Mouse (Mus musculus) midbrain, embryonic 14.5 days (tissue): ENCODE measurements around the gene Plekhg2. TPM values are rescaled to one million over a fixed set of nuclear protein-coding genes. Genes with fewer than 3 reads are reported as not detected.

ENCODE experiments used
- ATAC-seq: fragments of 200-750 bp; cut with Nextera tagmentation; 2 replicates; pipeline ENCODE4 v1.8.0; 2017; ENCODE audit warnings: moderate number of reproducible peaks, moderate library complexity; ENCODE audit not compliant: low FRiP score, low TSS enrichment
- DNase-seq: peaks from one replicate; pipeline ENCODE4 v3.0.0-alpha.2; 2015
- H3K27ac ChIP-seq: fragments of 300-500 bp; sonication (generic); replicated peaks from 2 replicates; pipeline ENCODE4 v1.5.1; 2014; ENCODE audit warnings: mild to moderate bottlenecking, low read depth, low read length, moderate library complexity
- H3K27me3 ChIP-seq: fragments of 300-500 bp; sonication (generic); 2 replicates; pipeline ENCODE4 v1.6.1; 2014; ENCODE audit warnings: low read length, control low read depth, mixed read lengths; ENCODE audit not compliant: control insufficient read depth, insufficient read depth
- H3K36me3 ChIP-seq: fragments of 300-500 bp; sonication (generic); 2 replicates; pipeline ENCODE4 v1.6.1; 2014; ENCODE audit warnings: low read length, control low read depth; ENCODE audit not compliant: control insufficient read depth, insufficient read depth
- H3K4me1 ChIP-seq: fragments of 300-500 bp; sonication (generic); 2 replicates; pipeline ENCODE4 v1.6.1; 2014; ENCODE audit warnings: mild to moderate bottlenecking, antibody characterized with exemption, low read length, control low read depth; ENCODE audit not compliant: control insufficient read depth, insufficient read depth
- H3K4me2 ChIP-seq: fragments of 300-500 bp; sonication (generic); 2 replicates; pipeline ENCODE4 v1.6.1; 2014; ENCODE audit warnings: mild to moderate bottlenecking, low read length, moderate library complexity
- H3K4me3 ChIP-seq: fragments of 300-500 bp; sonication (generic); replicated peaks from 2 replicates; pipeline ENCODE4 v1.5.1; 2014; ENCODE audit warnings: low read depth, low read length
- H3K9ac ChIP-seq: fragments of 300-500 bp; sonication (generic); replicated peaks from 2 replicates; pipeline ENCODE4 v1.6.1; 2014; ENCODE audit warnings: mild to moderate bottlenecking, low read length, moderate library complexity
- H3K9me3 ChIP-seq: fragments of 300-500 bp; sonication (generic); 2 replicates; pipeline ENCODE4 v1.6.1; 2016; ENCODE audit warnings: low read length, control low read depth, mixed read lengths; ENCODE audit not compliant: control insufficient read depth
- WGBS: fragments of 180-500 bp; shearing (Covaris S2); extraction: QIAGEN DNeasy Blood & Tissue Kit; methylation state at CpG from one replicate; pipeline ENCODE4 v1.1.7; 2014; 5-methylcytosine and 5-hydroxymethylcytosine counted together
- polyA plus RNA-seq: library from polyadenylated mRNA; unstranded; fragments of >200 nt; fragmentation: Nextera tagmentation; extraction: Ambion mirVana; gene quantifications from 2 replicates; pipeline ENCODE4 v1.2.1, GENCODE M21; 2014

Gene Plekhg2
- polyA plus RNA-seq, 1 experiment from 2014 or later, result 22.9 TPM

DNA sequence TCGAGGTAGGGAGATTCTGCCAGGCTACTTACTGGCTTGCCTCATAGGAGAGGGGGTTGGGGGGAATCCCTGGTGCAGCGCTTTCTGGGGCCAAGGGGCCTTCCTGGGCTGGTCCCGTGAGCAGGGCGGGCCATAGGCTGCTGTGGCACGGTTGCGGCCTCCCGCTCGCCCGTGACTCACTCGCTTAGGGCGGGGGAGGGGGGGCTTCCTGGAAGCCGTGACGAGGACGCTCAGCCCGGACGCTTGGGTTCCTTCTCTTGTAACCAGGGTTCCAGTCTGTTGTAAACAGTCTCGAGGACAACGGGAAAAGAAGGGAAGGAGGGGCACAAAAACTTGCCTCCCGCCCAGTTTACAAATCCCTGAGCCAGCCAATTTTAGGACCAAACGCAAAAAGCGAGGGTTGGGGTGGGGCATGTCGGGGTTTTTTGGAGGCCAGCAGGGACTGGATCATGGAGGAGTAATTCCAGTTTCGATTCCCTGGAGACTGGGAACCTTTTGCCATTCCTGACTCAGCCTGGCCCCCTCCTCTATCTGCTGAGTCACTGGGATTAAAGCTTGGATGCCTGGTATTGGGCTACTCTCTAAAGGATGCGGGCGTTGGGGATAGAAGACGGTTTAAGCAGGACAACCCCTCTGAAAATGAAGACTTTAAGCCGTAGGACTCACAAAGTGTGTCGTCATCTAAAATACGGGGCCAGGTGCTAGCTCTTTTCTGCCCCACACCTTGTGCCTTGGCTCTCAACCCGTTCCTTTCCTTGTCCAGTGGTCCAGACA, 8.8 kb upstream of the Plekhg2 start:
- H3K9ac ChIP-seq, result 0 out of 2 replicates have a peak overlapping the region, but pooled peaks have one; percentile 14
- H3K4me1 ChIP-seq, result peaks cover 24% of the 10 kb centered on the region
- H3K27me3 ChIP-seq, result no peaks in the 10 kb centered on the region
- peaks cover 11% of the 10 kb centered on the region; the same call in 1 of the 2 replicates for H3K36me3 ChIP-seq
- H3K9me3 ChIP-seq, result no peaks in the 10 kb centered on the region
- WGBS, result 4% methylated on average over 30 of the region's 30 CpGs
- DNase-seq (peak; percentile 57), ATAC-seq (no peak)
- H3K27ac ChIP-seq, result peak overlapping the region; percentile 41
- H3K4me3 ChIP-seq, result no peak overlapping the region
- peak overlapping the region; percentile 41 for H3K4me2 ChIP-seq

DNA sequence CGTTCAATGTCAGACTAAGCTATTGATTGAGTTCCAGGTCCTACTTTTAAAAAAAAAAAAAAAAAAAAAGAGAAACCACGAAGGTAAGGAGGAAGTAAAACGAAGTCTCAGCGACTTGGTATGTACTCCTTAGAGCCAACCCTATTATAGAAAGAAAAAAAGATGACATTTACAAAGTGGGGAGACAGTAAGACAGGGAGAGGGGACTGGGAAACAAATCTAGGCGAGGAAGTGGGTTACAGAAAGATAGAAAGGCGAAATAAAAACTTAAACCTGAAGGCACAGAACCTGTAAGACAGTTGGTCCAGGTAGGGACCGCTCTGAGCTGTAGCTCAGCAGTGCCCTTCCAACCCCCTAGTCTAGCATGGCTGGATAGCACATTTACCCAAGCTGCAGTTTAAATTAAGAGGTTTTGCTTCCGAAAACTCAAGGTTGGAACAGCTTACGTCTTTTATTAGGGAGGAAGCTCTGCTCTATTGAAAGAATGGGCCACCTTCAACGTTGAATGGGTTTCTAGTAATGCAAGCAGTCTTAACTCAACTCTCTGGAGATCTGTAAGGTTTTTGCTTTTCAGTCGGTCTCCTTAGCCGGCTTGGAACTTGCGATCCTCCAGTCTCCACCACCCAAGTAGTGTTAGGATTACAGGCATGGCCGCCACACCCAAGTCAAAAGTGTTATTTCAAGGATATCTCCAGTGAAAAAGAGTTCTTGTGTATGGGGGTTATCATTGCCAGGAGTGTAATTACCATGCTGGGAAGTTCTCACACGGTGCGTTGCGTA, 8.0 kb upstream of the Plekhg2 start, which contains the start of gene Zfp36:
Gene Zfp36, minus strand, starts transcription at position 17 of the 780 bp plus-strand sequence.
- WGBS, result 54% methylated on average over 17 of the region's 17 CpGs
- no peak for ATAC-seq

GRCm38 (mm10) chr7:28378769-28379651, 6.6 kb upstream of the Plekhg2 start:
- peak; percentile 21; the same call in 1 of the 2 replicates for ATAC-seq
- peaks cover 29% of the 10 kb centered on the region for H3K4me1 ChIP-seq
- WGBS, result under 1% methylated on average over 53 of the region's 53 CpGs

More for the DNA sequence above, 8.0 kb upstream of the Plekhg2 start, which contains the start of gene Zfp36:
- peaks cover 3% of the 10 kb centered on the region; the same call in 1 of the 2 replicates for H3K36me3 ChIP-seq
- peaks cover 29% of the 10 kb centered on the region for H3K4me1 ChIP-seq
- peak within 1 kb of the TSS; percentile 73 for H3K4me2 ChIP-seq
- no peaks in the 10 kb centered on the region for H3K9me3 ChIP-seq
- H3K27ac ChIP-seq, result peak within 1 kb of the TSS; percentile 52
- no peaks in the 10 kb centered on the region for H3K27me3 ChIP-seq
- no peak for DNase-seq
- H3K9ac ChIP-seq, result peak within 1 kb of the TSS; percentile 66
- peak within 1 kb of the TSS; percentile 45 for H3K4me3 ChIP-seq

GRCm38 (mm10) chr7:28378066-28378690, 5.8 kb upstream of the Plekhg2 start:
- Histone ChIP-seq H3K36me3 (no peaks in the 10 kb centered on the region), H3K9me3 (no peaks in the 10 kb centered on the region), H3K4me2 (peak overlapping the region; percentile 73), H3K9ac (peak overlapping the region; percentile 66; the same call in 1 of the 2 replicates), H3K4me3 (peak overlapping the region; percentile 45), H3K4me1 (peaks cover 29% of the 10 kb centered on the region), H3K27ac (no peak overlapping the region), H3K27me3 (no peaks in the 10 kb centered on the region)
- DNase-seq (no peak), ATAC-seq (no peak)
- WGBS, result 51% methylated on average over 32 of the region's 32 CpGs

More at GRCm38 (mm10) chr7:28378769-28379651, 6.6 kb upstream of the Plekhg2 start:
- H3K27ac ChIP-seq, result peak overlapping the region; percentile 52
- no peaks in the 10 kb centered on the region for H3K27me3 ChIP-seq
- no peaks in the 10 kb centered on the region for H3K36me3 ChIP-seq
- H3K9ac ChIP-seq, result peak overlapping the region; percentile 66
- peak; percentile 89 for DNase-seq
- H3K9me3 ChIP-seq, result no peaks in the 10 kb centered on the region
- H3K4me3 ChIP-seq, result peak overlapping the region; percentile 45
- H3K4me2 ChIP-seq, result peak overlapping the region; percentile 73

- Histone ChIP-seq H3K9me3 (no peaks in the 10 kb centered on the region), H3K9ac (no peak overlapping the region), H3K4me2 (peak overlapping the region; percentile 73), H3K4me1 (peaks cover 25% of the 10 kb centered on the region), H3K27ac (no peak overlapping the region), H3K27me3 (no peaks in the 10 kb centered on the region), H3K4me3 (peak overlapping the region; percentile 45; the same call in 1 of the 2 replicates), H3K36me3 (no peaks in the 10 kb centered on the region)
- ATAC-seq (no peak), DNase-seq (no peak)
- 80% methylated on average over 18 of the region's 18 CpGs for WGBS
Observed at GRCm38 (mm10) chr7:28377190-28378065, 5.0 kb upstream of the Plekhg2 start.

GRCm38 (mm10) chr7:28376011-28376771, 3.8 kb upstream of the Plekhg2 start:
- Histone ChIP-seq H3K36me3 (no peaks in the 10 kb centered on the region), H3K9ac (peak overlapping the region; percentile 59), H3K4me3 (peak overlapping the region; percentile 36), H3K4me1 (peaks cover 23% of the 10 kb centered on the region), H3K27ac (peak overlapping the region; percentile 69), H3K9me3 (no peaks in the 10 kb centered on the region), H3K27me3 (no peaks in the 10 kb centered on the region), H3K4me2 (peak overlapping the region; percentile 69)
- ATAC-seq (no peak), DNase-seq (peak; percentile 58)
- WGBS, result 6% methylated on average over 30 of the region's 30 CpGs
